Mouse (Mus musculus): ENCODE data around the gene Fam173a. TPM values are rescaled to one million over a fixed set of nuclear protein-coding genes. Genes with fewer than 3 reads are reported as not detected.

The Fam173a gene
- polyA plus RNA-seq, 1 experiment, result 149 TPM

DNA sequence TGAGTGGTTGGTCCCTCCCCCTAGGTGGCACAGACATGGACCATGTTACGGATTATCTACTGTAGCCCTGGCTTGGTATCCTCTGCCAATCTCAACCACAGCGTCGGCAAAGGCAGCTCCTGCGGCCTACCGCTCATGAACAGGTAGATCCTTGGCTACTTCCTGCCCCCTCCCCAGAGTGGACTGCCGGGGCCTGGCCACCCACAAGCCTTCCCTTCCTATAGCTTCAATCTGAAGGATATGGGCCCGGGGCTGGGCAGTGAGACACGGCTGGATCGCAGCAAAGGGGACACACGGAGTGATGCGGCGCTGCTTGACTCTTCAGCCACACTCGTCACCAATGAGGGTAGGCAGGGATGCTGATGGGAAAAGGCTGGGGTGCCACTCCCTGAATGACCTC lies 34.3 kb upstream of the Fam173a start:
- 92% methylated on average over 13 of the region's 13 CpGs for WGBS
- no peak for TF ChIP-seq POLR2A (IDR thresholded peaks at IDR 0.05; ENCODE audit: borderline replicate concordance, control insufficient read depth, low read depth, low read length)
- peaks cover 13% of the 10 kb centered on the region for H3K4me1 ChIP-seq (ENCODE audit: control insufficient read depth, insufficient read depth, low read length)

DNA sequence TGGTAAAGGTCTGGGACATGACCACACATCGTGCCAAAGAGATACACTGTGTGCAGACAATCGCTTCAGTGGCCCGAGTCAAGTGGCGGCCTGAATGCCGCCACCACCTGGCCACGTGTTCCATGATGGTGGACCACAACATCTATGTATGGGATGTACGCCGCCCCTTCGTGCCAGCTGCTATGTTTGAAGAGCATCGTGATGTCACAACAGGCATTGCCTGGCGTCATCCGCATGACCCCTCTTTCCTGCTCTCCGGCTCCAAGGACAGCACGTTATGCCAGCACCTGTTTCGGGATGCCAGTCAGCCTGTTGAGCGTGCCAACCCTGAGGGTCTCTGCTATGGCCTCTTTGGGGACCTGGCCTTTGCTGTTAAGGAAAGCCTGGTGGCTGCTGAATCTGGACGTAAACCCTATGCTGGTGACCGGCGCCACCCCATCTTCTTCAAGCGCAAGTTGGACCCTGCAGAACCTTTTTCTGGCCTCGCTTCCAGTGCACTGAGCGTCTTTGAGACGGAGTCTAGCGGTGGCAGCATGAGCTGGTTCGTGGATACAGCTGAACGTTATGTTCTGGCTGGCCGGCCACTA lies 33.4 kb upstream of the Fam173a start:
- 92% methylated on average over 27 of the region's 27 CpGs for WGBS
- H3K4me1 ChIP-seq (ENCODE audit: control insufficient read depth, insufficient read depth, low read length), result peaks cover 10% of the 10 kb centered on the region

More for the DNA sequence above, 34.3 kb upstream of the Fam173a start:
- Histone ChIP-seq H3K4me3 (replicated peaks; ENCODE audit: control insufficient read depth, low read depth, low read length) (no peak overlapping the region), H3K27ac (ENCODE audit: control insufficient read depth, insufficient read depth, low read depth, low read length, poor library complexity) (no peak overlapping the region)

DNA sequence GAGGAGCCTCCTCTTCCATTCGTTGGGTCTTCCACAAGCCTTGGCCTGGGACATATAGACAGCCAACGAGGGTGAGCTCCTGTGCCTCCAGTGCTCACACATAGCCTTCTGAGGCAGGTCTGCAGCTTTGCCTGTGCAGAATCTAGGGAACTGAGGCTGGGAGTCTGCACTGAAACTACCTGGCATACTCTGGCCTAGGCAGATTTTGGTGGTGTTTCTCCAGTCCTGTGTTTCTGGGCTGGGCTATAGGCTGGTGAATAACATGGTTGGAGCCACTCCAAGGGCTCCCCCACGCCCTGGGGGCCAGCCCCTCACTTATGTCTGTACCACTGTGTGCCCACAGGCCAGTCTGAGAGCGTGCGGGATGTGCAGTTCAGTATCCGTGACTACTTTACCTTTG lies 32.6 kb upstream of the Fam173a start:
- H3K4me1 ChIP-seq (ENCODE audit: control insufficient read depth, insufficient read depth, low read length), result peaks cover 10% of the 10 kb centered on the region
- no peak overlapping the region for H3K27ac ChIP-seq (ENCODE audit: control insufficient read depth, insufficient read depth, low read depth, low read length, poor library complexity)
- 88% methylated on average over 6 of the region's 6 CpGs for WGBS
- TF ChIP-seq CTCF (IDR thresholded peaks at IDR 0.05; ENCODE audit: control insufficient read depth, insufficient read depth, low read length) (no peak), POLR2A (IDR thresholded peaks at IDR 0.05; ENCODE audit: borderline replicate concordance, control insufficient read depth, low read depth, low read length) (no peak)
- no peak overlapping the region for H3K4me3 ChIP-seq (replicated peaks; ENCODE audit: control insufficient read depth, low read depth, low read length)

More for the DNA sequence above, 33.4 kb upstream of the Fam173a start:
- H3K4me3 ChIP-seq (replicated peaks; ENCODE audit: control insufficient read depth, low read depth, low read length), result no peak overlapping the region
- no peak for TF ChIP-seq POLR2A (IDR thresholded peaks at IDR 0.05; ENCODE audit: borderline replicate concordance, control insufficient read depth, low read depth, low read length)
- no peak for TF ChIP-seq CTCF (IDR thresholded peaks at IDR 0.05; ENCODE audit: control insufficient read depth, insufficient read depth, low read length)
- H3K27ac ChIP-seq (ENCODE audit: control insufficient read depth, insufficient read depth, low read depth, low read length, poor library complexity), result no peak overlapping the region

DNA sequence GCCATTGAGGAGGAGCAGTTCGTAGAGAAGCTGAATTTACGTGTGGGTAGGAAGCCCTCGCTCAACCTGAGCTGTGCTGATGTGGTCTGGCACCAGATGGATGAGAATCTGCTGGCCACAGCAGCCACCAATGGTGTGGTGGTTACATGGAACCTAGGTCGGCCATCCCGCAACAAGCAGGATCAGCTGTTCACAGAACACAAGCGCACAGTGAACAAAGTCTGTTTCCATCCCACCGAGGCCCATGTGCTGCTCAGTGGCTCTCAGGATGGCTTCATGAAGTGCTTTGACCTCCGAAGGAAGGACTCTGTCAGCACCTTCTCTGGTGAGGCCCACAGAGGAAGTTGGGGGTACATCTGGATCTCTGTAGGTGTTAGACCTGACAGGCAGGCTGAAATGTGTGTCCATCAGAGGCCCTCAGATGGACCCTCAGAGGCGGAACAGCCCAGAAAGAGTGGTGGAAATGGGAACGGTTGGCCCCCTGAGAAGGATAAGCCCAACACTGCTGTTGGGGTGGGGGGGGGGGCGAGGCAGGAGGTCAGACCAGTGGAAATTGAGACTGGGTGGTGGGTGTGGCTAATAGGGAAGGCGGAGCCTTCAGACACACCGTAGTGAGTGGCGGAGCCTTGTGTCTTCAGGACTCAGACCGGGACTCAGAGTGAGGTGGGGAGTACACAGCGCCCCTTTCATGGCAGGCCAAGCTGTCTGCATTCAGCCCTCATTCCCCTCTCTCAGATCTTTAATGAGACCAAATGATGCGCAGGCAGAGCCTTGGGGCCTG lies 31.9 kb upstream of the Fam173a start:
- Histone ChIP-seq H3K4me1 (ENCODE audit: control insufficient read depth, insufficient read depth, low read length) (peaks cover 10% of the 10 kb centered on the region), H3K4me3 (replicated peaks; ENCODE audit: control insufficient read depth, low read depth, low read length) (peak overlapping the region; percentile 89), H3K27ac (ENCODE audit: control insufficient read depth, insufficient read depth, low read depth, low read length, poor library complexity) (no peak overlapping the region)
- TF ChIP-seq POLR2A (IDR thresholded peaks at IDR 0.05; ENCODE audit: borderline replicate concordance, control insufficient read depth, low read depth, low read length), result no peak
- no peak for TF ChIP-seq CTCF (IDR thresholded peaks at IDR 0.05; ENCODE audit: control insufficient read depth, insufficient read depth, low read length)
- 78% methylated on average over 17 of the region's 17 CpGs for WGBS

DNA sequence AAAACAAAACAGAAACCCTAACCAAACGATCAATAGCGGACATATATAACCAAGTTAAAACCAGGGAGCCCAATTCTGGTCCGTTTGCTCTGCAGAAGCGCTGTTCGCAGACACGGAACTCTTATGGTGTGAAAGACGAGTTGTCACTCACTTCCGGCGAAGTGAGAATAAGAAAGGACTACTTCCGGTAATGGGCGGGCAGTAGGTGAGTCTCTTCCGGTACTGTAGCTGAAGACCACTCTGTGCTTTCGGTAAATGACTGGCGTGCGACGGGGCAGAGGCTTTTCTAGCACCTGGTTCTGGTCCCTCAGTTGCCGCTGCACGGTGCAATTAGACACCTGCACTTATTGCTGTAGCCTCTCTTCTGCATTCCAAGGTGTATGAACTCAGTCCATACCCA lies 30.8 kb upstream of the Fam173a start, which contains the start of gene Wdr24:
Gene Wdr24 (plus strand): TSS at position 176 of the 400 bp plus-strand sequence.
- TF ChIP-seq CTCF (IDR thresholded peaks at IDR 0.05; ENCODE audit: control insufficient read depth, insufficient read depth, low read length) (no peak), POLR2A (IDR thresholded peaks at IDR 0.05; ENCODE audit: borderline replicate concordance, control insufficient read depth, low read depth, low read length) (no peak)
- 0% methylated on average over 18 of the region's 18 CpGs for WGBS
- H3K4me3 ChIP-seq (replicated peaks; ENCODE audit: control insufficient read depth, low read depth, low read length), result peak within 1 kb of the TSS; percentile 89
- H3K4me1 ChIP-seq (ENCODE audit: control insufficient read depth, insufficient read depth, low read length), result peaks cover 8% of the 10 kb centered on the region
- H3K27ac ChIP-seq (ENCODE audit: control insufficient read depth, insufficient read depth, low read depth, low read length, poor library complexity), result 0 out of 2 replicates have a peak within 1 kb of the TSS, but pooled peaks have one; percentile 18

DNA sequence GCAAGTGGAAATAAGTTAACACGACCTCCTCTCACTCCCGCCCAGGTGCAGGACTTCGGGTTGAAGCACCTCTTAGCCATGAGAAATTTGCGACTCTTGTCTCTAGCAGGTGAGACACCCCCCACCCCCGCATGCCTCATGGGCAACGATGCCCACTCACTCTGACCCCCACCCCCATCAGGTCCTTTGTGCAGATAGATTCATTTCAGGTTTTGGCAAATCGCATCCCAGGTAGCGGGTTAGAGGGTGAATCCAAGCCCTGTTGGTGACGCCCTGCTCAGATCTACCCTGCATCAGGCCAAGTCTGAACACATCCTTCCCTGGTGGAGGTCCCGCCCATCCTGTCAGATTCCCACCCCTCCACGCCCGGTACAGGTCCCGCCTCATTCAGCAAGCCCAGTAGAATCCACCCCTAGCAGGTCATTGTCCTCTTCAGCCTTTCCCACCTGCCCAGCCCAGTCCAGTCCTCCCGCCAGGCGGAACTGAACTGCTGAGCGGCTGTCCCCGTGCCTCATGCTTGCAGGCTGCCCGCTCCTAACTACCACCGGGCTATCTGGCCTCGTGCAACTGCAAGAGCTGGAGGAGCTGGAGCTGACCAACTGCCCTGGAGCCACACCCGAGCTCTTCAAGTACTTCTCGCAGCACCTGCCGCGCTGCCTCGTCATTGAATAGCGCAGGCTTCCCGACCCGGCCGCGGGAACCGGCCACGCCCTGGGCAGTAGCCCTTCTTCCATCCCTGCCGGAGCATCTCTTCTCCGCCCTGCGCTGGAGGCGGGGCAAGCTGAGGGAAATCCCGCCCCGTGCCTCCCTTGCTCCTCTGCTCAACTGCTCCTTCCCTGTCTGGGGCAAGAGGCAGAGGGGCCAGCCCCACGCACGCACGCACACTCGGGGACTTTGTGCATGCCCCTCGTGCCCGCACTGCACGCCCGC lies 26.4 kb upstream of the Fam173a start:
- 8% methylated on average over 46 of the region's 46 CpGs for WGBS
- TF ChIP-seq POLR2A (IDR thresholded peaks at IDR 0.05; ENCODE audit: borderline replicate concordance, control insufficient read depth, low read depth, low read length) (no peak), CTCF (IDR thresholded peaks at IDR 0.05; ENCODE audit: control insufficient read depth, insufficient read depth, low read length) (no peak)
- H3K4me3 ChIP-seq (replicated peaks; ENCODE audit: control insufficient read depth, low read depth, low read length), result no peak overlapping the region
- peaks cover 3% of the 10 kb centered on the region for H3K4me1 ChIP-seq (ENCODE audit: control insufficient read depth, insufficient read depth, low read length)
- H3K27ac ChIP-seq (ENCODE audit: control insufficient read depth, insufficient read depth, low read depth, low read length, poor library complexity), result no peak overlapping the region

DNA sequence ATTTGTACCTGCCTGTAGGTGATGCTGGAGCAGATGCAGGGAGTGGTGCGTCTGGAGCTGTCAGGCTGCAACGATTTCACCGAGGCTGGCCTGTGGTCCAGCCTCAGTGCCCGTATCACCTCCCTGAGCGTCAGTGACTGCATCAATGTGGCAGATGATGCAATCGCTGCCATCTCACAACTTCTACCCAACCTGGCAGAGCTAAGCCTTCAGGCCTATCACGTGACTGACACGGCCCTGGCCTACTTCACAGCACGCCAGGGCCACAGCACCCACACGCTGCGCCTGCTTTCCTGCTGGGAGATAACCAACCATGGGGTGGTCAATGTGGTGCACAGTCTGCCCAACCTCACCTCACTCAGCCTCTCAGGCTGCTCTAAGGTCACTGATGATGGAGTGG lies 25.0 kb upstream of the Fam173a start:
- no peak overlapping the region for H3K4me3 ChIP-seq (replicated peaks; ENCODE audit: control insufficient read depth, low read depth, low read length)
- TF ChIP-seq POLR2A (IDR thresholded peaks at IDR 0.05; ENCODE audit: borderline replicate concordance, control insufficient read depth, low read depth, low read length), result no peak
- no peak for TF ChIP-seq CTCF (IDR thresholded peaks at IDR 0.05; ENCODE audit: control insufficient read depth, insufficient read depth, low read length)
- no peaks in the 10 kb centered on the region for H3K4me1 ChIP-seq (ENCODE audit: control insufficient read depth, insufficient read depth, low read length)
- WGBS, result 68% methylated on average over 11 of the region's 11 CpGs
- H3K27ac ChIP-seq (ENCODE audit: control insufficient read depth, insufficient read depth, low read depth, low read length, poor library complexity), result no peak overlapping the region

DNA sequence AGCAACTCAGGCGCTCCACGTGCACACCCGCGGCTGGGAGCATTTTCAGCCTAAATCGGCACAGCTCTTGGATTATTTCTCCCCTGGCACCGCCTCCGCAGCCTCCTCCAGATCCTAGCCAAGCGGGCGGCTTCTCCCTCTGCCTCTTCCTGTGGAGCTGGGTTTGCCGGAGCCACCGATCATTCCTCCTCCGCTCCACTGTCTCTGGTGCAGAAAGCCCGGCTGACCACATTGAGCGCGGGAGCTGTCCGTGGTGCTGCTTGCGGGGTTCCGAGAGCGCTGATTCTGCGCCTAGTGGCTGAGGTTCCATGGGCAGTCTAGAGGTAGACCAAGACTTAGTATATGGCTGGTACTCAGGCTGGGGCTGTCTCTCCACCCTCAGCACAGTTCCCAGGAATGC lies 20.8 kb upstream of the Fam173a start:
- WGBS, result 2% methylated on average over 20 of the region's 20 CpGs
- H3K4me1 ChIP-seq (ENCODE audit: control insufficient read depth, insufficient read depth, low read length), result no peaks in the 10 kb centered on the region
- TF ChIP-seq POLR2A (IDR thresholded peaks at IDR 0.05; ENCODE audit: borderline replicate concordance, control insufficient read depth, low read depth, low read length), result no peak
- TF ChIP-seq CTCF (IDR thresholded peaks at IDR 0.05; ENCODE audit: control insufficient read depth, insufficient read depth, low read length), result peak; percentile 46; the same call in 1 of the 2 replicates

More for the DNA sequence above, 20.8 kb upstream of the Fam173a start:
- H3K27ac ChIP-seq (ENCODE audit: control insufficient read depth, insufficient read depth, low read depth, low read length, poor library complexity), result no peak overlapping the region
- no peak overlapping the region for H3K4me3 ChIP-seq (replicated peaks; ENCODE audit: control insufficient read depth, low read depth, low read length)
